Mouse (Mus musculus): ENCODE data around the gene Ninj2. TPM values are rescaled to one million over a fixed set of nuclear protein-coding genes. Genes with fewer than 3 reads are reported as not detected.

The Ninj2 gene
- polyA plus RNA-seq, 1 experiment from 2014 or later: not detected

DNA sequence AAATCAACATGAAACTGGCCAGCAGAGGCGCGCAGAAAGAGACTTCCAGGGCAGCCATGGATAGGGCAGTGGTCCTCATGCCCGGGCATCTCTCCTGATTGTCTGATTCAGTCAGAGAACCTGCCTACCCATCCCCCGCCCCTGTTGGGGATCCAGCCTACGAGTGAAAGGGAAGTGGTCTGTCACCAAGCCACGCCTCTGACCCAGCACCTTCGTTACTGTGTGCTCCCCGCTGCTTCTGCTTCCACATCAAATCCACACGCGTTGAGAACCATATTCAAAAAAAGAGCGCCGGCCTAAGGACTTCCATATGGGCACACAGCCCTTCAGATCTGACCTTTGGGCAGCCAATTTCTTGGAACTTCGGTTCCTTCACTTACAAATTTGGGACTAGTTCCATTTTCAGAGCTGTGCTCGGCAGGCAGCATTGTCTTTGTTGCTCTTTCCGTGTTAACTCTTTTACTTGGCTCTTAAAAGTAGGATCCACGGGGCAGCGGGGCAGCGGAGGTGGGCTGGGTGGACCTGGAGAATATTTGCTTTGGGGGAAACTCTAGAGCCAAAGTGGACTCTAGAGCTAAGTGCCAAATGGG lies 94.5 kb downstream of the Ninj2 start:
- Histone ChIP-seq H3K4me3 (no peak overlapping the region), H3K9ac (no peak overlapping the region)

DNA sequence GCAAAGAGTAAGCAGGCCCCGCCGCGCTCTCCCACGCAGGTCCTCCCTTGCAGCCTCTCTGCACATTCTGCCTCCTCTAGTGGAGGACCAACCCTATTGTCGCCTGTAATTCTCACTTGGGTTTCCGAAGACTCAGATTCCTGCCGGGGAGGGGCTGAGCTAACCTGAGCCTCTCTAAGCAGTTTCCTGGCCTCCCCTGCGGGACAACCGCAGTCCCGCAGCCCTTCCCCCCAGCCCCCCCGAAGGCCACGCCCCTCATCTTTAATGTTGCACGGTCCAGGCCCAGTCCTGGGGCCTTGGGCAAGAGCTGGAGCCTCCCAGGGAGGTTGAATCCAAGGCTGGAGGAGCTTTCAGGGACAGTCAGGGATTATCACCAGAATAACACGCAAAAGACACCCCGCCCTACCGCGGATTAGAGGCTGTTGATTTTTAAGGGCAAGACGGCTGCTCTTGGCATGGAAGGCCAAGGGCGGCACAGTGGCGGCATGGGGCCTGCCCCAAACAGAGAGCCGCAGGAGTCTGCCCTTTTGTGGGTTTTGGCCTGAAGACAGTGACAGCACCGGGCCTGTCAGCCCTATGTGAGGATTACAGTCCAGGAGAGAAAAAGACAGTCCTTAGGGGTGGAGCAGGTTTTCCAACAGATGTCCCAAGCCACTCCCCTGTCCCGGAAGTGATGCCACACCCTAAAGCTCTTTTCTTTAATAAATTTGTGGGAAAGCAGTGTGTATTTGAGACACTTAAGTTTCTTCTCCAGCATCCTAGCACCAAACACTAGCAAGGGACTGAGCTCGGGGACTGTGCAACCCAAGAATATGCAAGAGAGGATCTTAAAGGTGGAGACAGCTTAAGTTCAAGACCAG lies 95.5 kb downstream of the Ninj2 start:
- Histone ChIP-seq H3K9ac (no peak overlapping the region), H3K9me3 (no peaks in the 10 kb centered on the region), H3K4me2 (peak overlapping the region; percentile 41), H3K36me3 (no peaks in the 10 kb centered on the region), H3K4me1 (replicated peaks) (peaks cover 17% of the 10 kb centered on the region), H3K4me3 (no peak overlapping the region), H3K27me3 (peaks cover 6% of the 10 kb centered on the region), H3K27ac (replicated peaks) (no peak overlapping the region)
- peak; percentile 47; the same call in 1 of the 2 replicates for ATAC-seq (ENCODE audit: low FRiP score, low read depth)
- 24% methylated on average over 24 of the region's 24 CpGs for WGBS

More for the DNA sequence above, 94.5 kb downstream of the Ninj2 start:
- H3K9me3 ChIP-seq: no peaks in the 10 kb centered on the region
- no peaks in the 10 kb centered on the region for H3K36me3 ChIP-seq
- peak overlapping the region; percentile 41 for H3K4me2 ChIP-seq
- peaks cover 17% of the 10 kb centered on the region for H3K4me1 ChIP-seq (replicated peaks)
- no peak overlapping the region for H3K27ac ChIP-seq (replicated peaks)
- no peak for ATAC-seq (ENCODE audit: low FRiP score, low read depth)
- WGBS: 19% methylated on average over 18 of the region's 18 CpGs
- peaks cover 6% of the 10 kb centered on the region for H3K27me3 ChIP-seq

DNA sequence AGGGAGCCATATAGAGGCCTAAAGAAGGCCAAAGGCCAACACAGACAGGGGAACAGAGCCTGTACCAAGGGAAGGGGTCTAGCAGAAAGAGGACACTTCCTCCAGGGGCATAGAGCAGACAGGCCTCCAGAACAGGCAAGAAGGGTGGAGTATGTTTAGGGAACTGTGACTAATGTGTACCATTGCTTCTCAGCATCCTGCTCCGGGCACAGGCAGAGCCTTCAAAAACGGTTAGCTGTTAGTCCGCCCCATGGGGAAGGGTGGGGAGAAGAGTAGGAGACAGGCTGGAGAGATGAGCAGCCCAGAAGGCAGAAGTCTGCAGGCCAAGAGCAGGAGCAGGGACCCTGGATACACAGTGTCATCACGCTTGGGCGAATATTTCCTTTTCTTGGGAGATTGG lies 96.1 kb downstream of the Ninj2 start:
- WGBS: 83% methylated on average over 5 of the region's 5 CpGs
- no peaks in the 10 kb centered on the region for H3K36me3 ChIP-seq

DNA sequence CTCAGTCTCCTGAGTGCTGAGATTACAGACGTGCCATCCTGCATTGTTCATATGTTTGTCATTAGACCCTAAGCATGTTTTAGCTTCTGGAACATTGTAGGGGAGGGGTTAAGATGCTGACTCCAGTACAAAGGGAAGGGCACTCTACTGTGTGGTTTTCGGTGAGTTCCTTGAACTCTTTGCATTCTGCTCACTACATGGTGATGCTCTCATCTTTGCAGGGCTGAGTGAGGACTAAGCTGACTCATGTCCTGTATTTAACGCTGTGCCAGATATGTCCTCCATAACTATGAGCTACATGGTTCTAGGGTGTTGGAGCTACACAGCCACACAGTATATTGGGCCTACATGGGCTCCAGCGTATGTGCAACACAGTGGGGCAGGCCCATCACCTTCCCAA lies 97.2 kb downstream of the Ninj2 start:
- H3K27me3 ChIP-seq: peaks cover 6% of the 10 kb centered on the region
- no peak overlapping the region for H3K4me2 ChIP-seq
- H3K27ac ChIP-seq (replicated peaks): no peak overlapping the region
- ATAC-seq (ENCODE audit: low FRiP score, low read depth): no peak
- H3K4me1 ChIP-seq (replicated peaks): peaks cover 17% of the 10 kb centered on the region
- no peaks in the 10 kb centered on the region for H3K9me3 ChIP-seq
- H3K4me3 ChIP-seq: no peak overlapping the region
- WGBS: 97% methylated on average over 4 of the region's 4 CpGs
- no peak overlapping the region for H3K9ac ChIP-seq
- no peaks in the 10 kb centered on the region for H3K36me3 ChIP-seq

More for the DNA sequence above, 96.1 kb downstream of the Ninj2 start:
- ATAC-seq (ENCODE audit: low FRiP score, low read depth): no peak
- no peak overlapping the region for H3K4me2 ChIP-seq
- peaks cover 6% of the 10 kb centered on the region for H3K27me3 ChIP-seq
- no peaks in the 10 kb centered on the region for H3K9me3 ChIP-seq
- peaks cover 17% of the 10 kb centered on the region for H3K4me1 ChIP-seq (replicated peaks)
- no peak overlapping the region for H3K9ac ChIP-seq
- no peak overlapping the region for H3K27ac ChIP-seq (replicated peaks)
- H3K4me3 ChIP-seq: no peak overlapping the region

- peaks cover 6% of the 10 kb centered on the region for H3K27me3 ChIP-seq
- 84% methylated on average over 4 of the region's 4 CpGs for WGBS
- H3K9ac ChIP-seq: no peak overlapping the region
- no peak overlapping the region for H3K4me3 ChIP-seq
- ATAC-seq (ENCODE audit: low FRiP score, low read depth): no peak
- peaks cover 17% of the 10 kb centered on the region for H3K4me1 ChIP-seq (replicated peaks)
- no peak overlapping the region for H3K4me2 ChIP-seq
- H3K36me3 ChIP-seq: no peaks in the 10 kb centered on the region
- H3K27ac ChIP-seq (replicated peaks): no peak overlapping the region
- no peaks in the 10 kb centered on the region for H3K9me3 ChIP-seq
Measured at GRCm38 (mm10) chr6:120190912-120191311, 97.8 kb downstream of the Ninj2 start.

DNA sequence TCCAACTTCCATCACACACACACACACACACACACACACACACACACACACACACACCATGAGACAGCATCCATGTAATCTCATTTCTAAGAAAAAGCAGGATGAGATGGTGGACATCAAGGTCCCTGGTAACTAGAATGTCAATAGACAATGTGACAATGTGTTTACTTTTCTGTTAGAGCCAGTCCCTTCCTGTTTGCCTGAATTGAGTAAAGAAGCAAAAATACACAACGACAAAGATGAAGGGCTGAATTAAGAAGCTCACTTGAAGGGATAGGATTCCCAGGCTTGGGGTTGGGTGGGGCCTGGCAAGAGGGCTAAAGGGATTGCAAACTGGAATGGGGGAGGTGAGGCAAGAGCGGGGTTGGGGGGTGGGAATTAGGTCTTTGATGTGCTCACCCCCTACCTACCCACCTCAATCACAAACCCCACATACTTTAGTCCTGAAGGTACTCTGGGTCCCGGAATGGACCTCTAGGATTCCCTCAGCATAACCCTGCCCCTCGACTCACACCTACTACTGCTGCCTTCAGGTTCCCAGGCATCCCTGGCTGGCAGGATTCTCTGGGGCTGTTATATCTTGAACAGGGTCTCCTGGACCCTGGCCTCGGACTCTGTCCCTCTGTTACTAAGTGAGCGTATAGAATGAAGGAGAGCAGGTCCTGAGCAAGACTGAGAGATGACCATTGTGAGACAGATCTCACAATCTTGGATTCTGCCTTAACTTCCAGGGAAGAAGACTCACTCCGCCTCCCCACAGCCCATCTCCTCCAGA lies 98.4 kb downstream of the Ninj2 start:
- ATAC-seq (ENCODE audit: low FRiP score, low read depth): no peak
- Histone ChIP-seq H3K9ac (no peak overlapping the region), H3K36me3 (no peaks in the 10 kb centered on the region), H3K27me3 (peaks cover 6% of the 10 kb centered on the region), H3K4me1 (replicated peaks) (peaks cover 17% of the 10 kb centered on the region), H3K9me3 (no peaks in the 10 kb centered on the region), H3K27ac (replicated peaks) (no peak overlapping the region), H3K4me3 (no peak overlapping the region), H3K4me2 (no peak overlapping the region)
- WGBS: 55% methylated on average over 7 of the region's 7 CpGs

GRCm38 (mm10) chr6:120192211-120192870 lies 99.2 kb downstream of the Ninj2 start:
- 18% methylated on average over 14 of the region's 15 CpGs for WGBS
- Histone ChIP-seq H3K36me3 (no peaks in the 10 kb centered on the region), H3K4me3 (no peak overlapping the region), H3K9me3 (no peaks in the 10 kb centered on the region), H3K9ac (no peak overlapping the region), H3K4me1 (replicated peaks) (peaks cover 17% of the 10 kb centered on the region), H3K4me2 (no peak overlapping the region), H3K27me3 (peaks cover 6% of the 10 kb centered on the region), H3K27ac (replicated peaks) (no peak overlapping the region)
- ATAC-seq (ENCODE audit: low FRiP score, low read depth): 0 out of 2 replicates have a peak, but pooled peaks have one; percentile 43

- Histone ChIP-seq H3K9me3 (no peaks in the 10 kb centered on the region), H3K4me2 (no peak overlapping the region), H3K27ac (replicated peaks) (no peak overlapping the region), H3K4me3 (no peak overlapping the region), H3K9ac (no peak overlapping the region), H3K36me3 (no peaks in the 10 kb centered on the region), H3K4me1 (replicated peaks) (peaks cover 11% of the 10 kb centered on the region), H3K27me3 (peaks cover 6% of the 10 kb centered on the region)
- ATAC-seq (ENCODE audit: low FRiP score, low read depth): no peak
- WGBS: 23% methylated on average over 5 of the region's 5 CpGs
Measured at GRCm38 (mm10) chr6:120193174-120193573, 100.0 kb downstream of the Ninj2 start.

- H3K4me1 ChIP-seq (replicated peaks): peaks cover 5% of the 10 kb centered on the region; the same call in 1 of the 2 replicates
Measured at GRCm38 (mm10) chr6:120193793-120194192, 100.6 kb downstream of the Ninj2 start.

GRCm38 (mm10) chr6:120194305-120194704 lies 101.2 kb downstream of the Ninj2 start:
- 42% methylated on average over 10 of the region's 10 CpGs for WGBS
- Histone ChIP-seq H3K36me3 (no peaks in the 10 kb centered on the region), H3K4me2 (no peak overlapping the region), H3K4me1 (replicated peaks) (peaks cover 5% of the 10 kb centered on the region; the same call in 1 of the 2 replicates), H3K4me3 (no peak overlapping the region), H3K27me3 (no peaks in the 10 kb centered on the region), H3K9ac (no peak overlapping the region), H3K27ac (replicated peaks) (no peak overlapping the region), H3K9me3 (no peaks in the 10 kb centered on the region)
- no peak for ATAC-seq (ENCODE audit: low FRiP score, low read depth)

More at GRCm38 (mm10) chr6:120193793-120194192, 100.6 kb downstream of the Ninj2 start:
- H3K9me3 ChIP-seq: no peaks in the 10 kb centered on the region
- no peak overlapping the region for H3K9ac ChIP-seq
- no peak overlapping the region for H3K27ac ChIP-seq (replicated peaks)
- peaks cover under 1% of the 10 kb centered on the region; the same call in 1 of the 2 replicates for H3K27me3 ChIP-seq
- ATAC-seq (ENCODE audit: low FRiP score, low read depth): no peak
- H3K4me3 ChIP-seq: no peak overlapping the region
- 72% methylated on average over 1 of the region's 1 CpGs for WGBS
- H3K4me2 ChIP-seq: no peak overlapping the region
- H3K36me3 ChIP-seq: no peaks in the 10 kb centered on the region

DNA sequence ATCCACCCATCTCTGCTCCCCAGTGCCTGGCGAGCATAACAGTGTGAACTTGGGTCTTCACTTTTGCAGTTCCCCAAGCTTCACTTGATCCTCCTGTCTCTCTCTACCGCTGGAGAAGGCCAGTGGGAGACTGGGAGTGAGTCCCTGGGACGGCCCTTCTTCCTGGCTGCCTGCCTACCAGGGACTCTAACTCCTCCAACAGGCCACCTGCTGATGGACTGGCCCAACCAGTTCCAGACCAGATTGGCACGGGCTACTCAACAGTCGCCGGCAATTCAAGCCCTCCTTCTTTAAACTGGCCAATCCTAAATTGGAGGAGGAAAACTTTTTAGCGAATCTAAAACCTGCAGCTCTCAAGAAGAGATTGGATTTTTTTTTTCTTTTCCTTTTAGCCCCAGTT lies 101.8 kb downstream of the Ninj2 start:
- H3K27me3 ChIP-seq: no peaks in the 10 kb centered on the region
- H3K27ac ChIP-seq (replicated peaks): no peak overlapping the region
- WGBS: 31% methylated on average over 7 of the region's 7 CpGs
- no peaks in the 10 kb centered on the region for H3K36me3 ChIP-seq
- ATAC-seq (ENCODE audit: low FRiP score, low read depth): no peak
- H3K4me1 ChIP-seq (replicated peaks): peaks cover 5% of the 10 kb centered on the region; the same call in 1 of the 2 replicates
- no peak overlapping the region for H3K9ac ChIP-seq
- no peak overlapping the region for H3K4me2 ChIP-seq
- no peaks in the 10 kb centered on the region for H3K9me3 ChIP-seq
- H3K4me3 ChIP-seq: no peak overlapping the region

All from hindbrain, embryonic 15.5 days (tissue).